Mouse (Mus musculus): ENCODE data around the gene Cryzl1.
A peak's percentile ranks its signal among the peaks of the same experiment; 100 is the strongest.

DNA sequence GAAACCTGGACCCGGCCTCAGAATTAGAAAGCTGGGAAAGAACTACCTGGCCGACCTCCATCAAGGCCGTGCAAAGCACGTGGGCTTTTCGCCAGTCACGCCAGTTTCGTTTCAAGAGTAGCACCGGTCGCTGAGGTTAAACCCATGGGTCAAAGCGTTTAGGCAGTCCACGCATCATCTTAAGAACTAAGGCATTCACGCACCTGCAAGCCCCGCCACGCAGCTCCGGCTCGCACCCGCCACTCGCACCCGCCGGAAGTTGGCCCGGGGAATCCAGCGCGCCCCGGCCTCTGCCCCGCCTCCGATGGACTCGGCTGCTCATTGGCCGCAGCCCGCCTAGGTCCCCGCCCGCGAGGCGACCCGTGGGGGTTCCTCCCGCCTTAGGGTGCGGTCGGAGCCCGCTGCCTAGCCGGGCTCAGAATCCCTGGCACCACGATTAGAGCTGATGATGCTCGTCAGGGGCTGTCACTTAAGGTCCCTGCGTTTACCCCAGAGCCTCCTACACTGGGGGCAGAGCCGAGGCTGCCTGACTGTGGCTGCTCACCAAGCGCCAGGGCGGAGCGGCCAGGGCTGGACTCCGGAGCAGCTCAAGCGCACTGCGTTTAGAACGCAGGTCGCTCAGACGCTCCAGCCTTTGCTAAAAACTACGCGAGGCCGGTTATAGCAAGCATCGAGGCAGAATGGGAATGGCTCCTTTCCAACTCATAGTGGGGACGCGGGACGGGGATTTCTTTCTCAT lies 81.9 kb downstream of the Cryzl1 start, which contains the start of gene Gart:
- TF ChIP-seq CTCF (IDR thresholded peaks at IDR 0.05; ENCODE audit: insufficient read depth, low read depth, low read length) (no peak), POLR2A (IDR thresholded peaks at IDR 0.05; ENCODE audit: insufficient read depth, low read depth, low read length) (peak; percentile 84)
